Mouse (Mus musculus) forebrain, embryonic 14.5 days (tissue): Measurements from ENCODE around the gene Kif1c. TPM values are rescaled to one million over a fixed set of nuclear protein-coding genes. Genes with fewer than 3 reads are reported as not detected.

Source experiments
- ATAC-seq: fragments of 200-750 bp; cut with Nextera tagmentation; 2 replicates; pipeline ENCODE4 v1.8.0; 2017; ENCODE audit warnings: mild to moderate bottlenecking, moderate library complexity
- DNase-seq: peaks from one replicate; pipeline ENCODE4 v3.0.0-alpha.2; 2015; ENCODE audit warnings: low spot score
- H3K27ac ChIP-seq: fragments of 300-500 bp; sonication (generic); 2 replicates; pipeline ENCODE4 v1.5.1; 2014; ENCODE audit warnings: low read depth, mild to moderate bottlenecking, control low read depth, low read length, moderate library complexity
- H3K27me3 ChIP-seq: fragments of 300-500 bp; sonication (generic); replicated peaks from 2 replicates; pipeline ENCODE4 v1.6.1; 2014; ENCODE audit warnings: low read length, control low read depth, mixed read lengths; ENCODE audit not compliant: control insufficient read depth, insufficient read depth
- H3K36me3 ChIP-seq: fragments of 300-500 bp; sonication (generic); 2 replicates; pipeline ENCODE4 v1.6.1; 2014; ENCODE audit warnings: low read length, control low read depth; ENCODE audit not compliant: control insufficient read depth, insufficient read depth
- H3K4me1 ChIP-seq: fragments of 300-500 bp; sonication (generic); 2 replicates; pipeline ENCODE4 v1.6.1; 2014; ENCODE audit warnings: antibody characterized with exemption, low read length, control low read depth; ENCODE audit not compliant: control insufficient read depth, insufficient read depth
- H3K4me2 ChIP-seq: fragments of 300-500 bp; sonication (generic); 2 replicates; pipeline ENCODE4 v1.6.1; 2014; ENCODE audit warnings: mild to moderate bottlenecking, control low read depth, low read length
- H3K4me3 ChIP-seq: fragments of 300-500 bp; sonication (generic); 2 replicates; pipeline ENCODE4 v1.5.1; 2014; ENCODE audit warnings: low read depth, low read length, control low read depth
- H3K9ac ChIP-seq: fragments of 300-500 bp; sonication (generic); 2 replicates; pipeline ENCODE4 v1.6.1; 2014; ENCODE audit warnings: mild to moderate bottlenecking, low read length, control low read depth, moderate library complexity
- H3K9me3 ChIP-seq: fragments of 300-500 bp; sonication (generic); replicated peaks from 2 replicates; pipeline ENCODE4 v1.6.1; 2016; ENCODE audit warnings: low read length, control low read depth, mixed read lengths; ENCODE audit not compliant: control insufficient read depth
- WGBS: fragments of 180-500 bp; shearing (Covaris S2); extraction: QIAGEN DNeasy Blood & Tissue Kit; methylation state at CpG from one replicate; pipeline ENCODE4 v1.1.7; 2014; 5-methylcytosine and 5-hydroxymethylcytosine counted together
- polyA plus RNA-seq: library from polyadenylated mRNA; unstranded; fragments of >200 nt; fragmentation: Nextera tagmentation; extraction: Ambion mirVana; gene quantifications from 2 replicates; pipeline ENCODE4 v1.2.1, GENCODE M21; 2014

Kif1c gene
- polyA plus RNA-seq, 1 experiment from 2014 or later: 4.6 TPM

GRCm38 (mm10) chr11:70701221-70701955 is 1.0 kb downstream of the Kif1c start:
- no peaks in the 10 kb centered on the region for H3K9me3 ChIP-seq
- 14% methylated on average over 10 of the region's 10 CpGs for WGBS
- peak overlapping the region; percentile 80 for H3K4me2 ChIP-seq
- H3K4me1 ChIP-seq: peaks cover 12% of the 10 kb centered on the region
- H3K9ac ChIP-seq: peak overlapping the region; percentile 93
- ATAC-seq (no peak), DNase-seq (no peak)
- no peak overlapping the region for H3K27ac ChIP-seq
- H3K27me3 ChIP-seq: no peaks in the 10 kb centered on the region
- H3K4me3 ChIP-seq: peak overlapping the region; percentile 89
- peaks cover 30% of the 10 kb centered on the region for H3K36me3 ChIP-seq

DNA sequence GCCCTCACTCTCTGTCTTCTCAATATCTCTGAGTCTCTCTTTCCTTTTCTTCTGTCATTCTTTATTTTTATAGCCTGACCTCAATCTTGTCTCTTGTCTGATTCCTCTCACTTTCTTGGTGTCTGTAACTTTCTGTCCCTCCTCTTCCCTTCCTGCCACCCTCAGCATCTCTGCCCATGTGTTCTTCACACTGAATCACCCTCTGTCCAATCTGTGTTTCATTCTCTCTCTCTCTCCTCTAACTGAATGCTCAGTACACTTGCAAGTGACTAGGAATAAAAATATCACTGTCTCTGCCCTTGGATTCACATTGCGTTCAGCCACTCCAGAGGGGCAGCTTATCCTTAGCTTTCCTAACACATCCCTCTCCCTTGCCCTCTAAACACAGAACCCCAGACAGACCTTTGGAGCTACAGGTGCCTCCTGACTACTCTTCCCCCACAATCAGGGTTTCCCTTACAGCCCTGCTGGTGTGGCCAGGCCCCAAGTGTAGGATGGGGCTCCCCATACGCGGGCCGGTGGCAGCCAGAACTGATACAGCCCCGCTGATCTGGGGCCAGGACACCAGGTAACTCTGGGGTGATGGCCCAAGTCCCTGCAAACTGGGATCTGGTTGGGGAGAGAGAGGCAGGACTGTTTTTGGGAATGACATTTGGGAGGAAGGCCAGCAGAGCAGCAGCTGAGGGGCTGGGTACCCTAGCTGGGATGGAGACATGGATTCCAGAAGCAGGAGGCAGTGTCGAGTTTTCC is 1.8 kb downstream of the Kif1c start:
- DNase-seq (no peak), ATAC-seq (no peak)
- Histone ChIP-seq H3K4me1 (peaks cover 12% of the 10 kb centered on the region), H3K36me3 (peaks cover 38% of the 10 kb centered on the region), H3K4me2 (peak overlapping the region; percentile 80), H3K27me3 (no peaks in the 10 kb centered on the region), H3K9ac (peak overlapping the region; percentile 93; the same call in 1 of the 2 replicates), H3K9me3 (no peaks in the 10 kb centered on the region), H3K4me3 (no peak overlapping the region), H3K27ac (no peak overlapping the region)
- 81% methylated on average over 6 of the region's 6 CpGs for WGBS

GRCm38 (mm10) chr11:70702781-70703180 is 2.4 kb downstream of the Kif1c start:
- peaks cover 43% of the 10 kb centered on the region for H3K36me3 ChIP-seq
- no peak overlapping the region for H3K9ac ChIP-seq
- no peaks in the 10 kb centered on the region for H3K27me3 ChIP-seq
- no peaks in the 10 kb centered on the region for H3K9me3 ChIP-seq
- no peak overlapping the region for H3K4me2 ChIP-seq
- ATAC-seq (no peak), DNase-seq (no peak)
- no peak overlapping the region for H3K27ac ChIP-seq
- 77% methylated on average over 6 of the region's 6 CpGs for WGBS
- H3K4me1 ChIP-seq: peaks cover 12% of the 10 kb centered on the region
- no peak overlapping the region for H3K4me3 ChIP-seq

DNA sequence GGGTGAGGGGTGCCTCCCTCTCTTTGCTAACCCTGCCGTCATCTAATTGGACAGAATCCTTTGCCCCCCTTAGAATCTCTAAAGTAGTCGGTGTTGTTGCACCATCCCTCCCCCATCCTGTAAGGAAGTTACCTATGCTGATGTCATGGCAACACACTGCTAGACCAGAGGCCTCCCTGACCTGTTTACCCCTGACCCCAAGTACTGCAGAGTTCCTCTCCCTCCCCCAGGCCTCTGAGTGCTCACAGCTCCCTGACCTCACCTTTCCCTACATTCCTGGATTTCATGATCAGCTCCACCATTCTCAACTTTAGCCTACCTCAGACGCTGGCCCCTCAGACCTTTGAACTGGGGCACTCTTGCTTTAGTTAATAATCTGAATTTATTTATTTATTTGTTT is 5.8 kb downstream of the Kif1c start:
- Histone ChIP-seq H3K4me3 (no peak overlapping the region), H3K9me3 (no peaks in the 10 kb centered on the region), H3K4me2 (no peak overlapping the region), H3K4me1 (peaks cover 9% of the 10 kb centered on the region), H3K27me3 (no peaks in the 10 kb centered on the region), H3K36me3 (peaks cover 72% of the 10 kb centered on the region), H3K9ac (no peak overlapping the region), H3K27ac (no peak overlapping the region)
- WGBS: 88% methylated on average over 3 of the region's 3 CpGs
- ATAC-seq (no peak), DNase-seq (no peak)

DNA sequence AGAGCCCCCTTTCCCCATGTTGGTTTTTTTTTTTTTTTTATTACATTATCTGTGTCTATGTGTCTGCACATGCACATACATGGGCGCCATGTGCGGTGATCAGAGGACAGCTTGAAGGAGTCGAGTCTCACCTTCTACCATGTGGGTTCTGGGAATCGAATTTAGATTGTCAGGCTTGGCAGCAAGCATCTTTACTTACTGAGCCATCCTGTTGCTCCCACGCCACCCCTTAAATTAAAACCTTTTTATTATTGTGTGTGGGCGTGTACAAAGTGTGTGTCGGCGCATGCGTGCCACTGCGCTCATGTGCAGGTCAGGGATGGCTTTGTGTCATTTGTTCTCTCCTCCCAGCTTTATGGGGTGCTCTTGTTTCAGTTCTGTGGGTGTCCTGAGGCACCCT is 10.7 kb downstream of the Kif1c start:
- Histone ChIP-seq H3K27ac (no peak overlapping the region), H3K9ac (no peak overlapping the region), H3K4me1 (no peaks in the 10 kb centered on the region), H3K27me3 (no peaks in the 10 kb centered on the region), H3K36me3 (peaks cover 70% of the 10 kb centered on the region), H3K4me3 (no peak overlapping the region), H3K9me3 (no peaks in the 10 kb centered on the region), H3K4me2 (no peak overlapping the region)
- DNase-seq (no peak), ATAC-seq (no peak)
- WGBS: 94% methylated on average over 10 of the region's 10 CpGs

GRCm38 (mm10) chr11:70713222-70713621 is 12.9 kb downstream of the Kif1c start:
- 89% methylated on average over 6 of the region's 6 CpGs for WGBS
- DNase-seq (no peak), ATAC-seq (no peak)
- no peaks in the 10 kb centered on the region for H3K4me1 ChIP-seq
- H3K27me3 ChIP-seq: no peaks in the 10 kb centered on the region
- no peak overlapping the region for H3K4me3 ChIP-seq
- H3K9me3 ChIP-seq: no peaks in the 10 kb centered on the region
- no peak overlapping the region for H3K4me2 ChIP-seq
- H3K36me3 ChIP-seq: peaks cover 69% of the 10 kb centered on the region
- no peak overlapping the region for H3K9ac ChIP-seq
- no peak overlapping the region for H3K27ac ChIP-seq

DNA sequence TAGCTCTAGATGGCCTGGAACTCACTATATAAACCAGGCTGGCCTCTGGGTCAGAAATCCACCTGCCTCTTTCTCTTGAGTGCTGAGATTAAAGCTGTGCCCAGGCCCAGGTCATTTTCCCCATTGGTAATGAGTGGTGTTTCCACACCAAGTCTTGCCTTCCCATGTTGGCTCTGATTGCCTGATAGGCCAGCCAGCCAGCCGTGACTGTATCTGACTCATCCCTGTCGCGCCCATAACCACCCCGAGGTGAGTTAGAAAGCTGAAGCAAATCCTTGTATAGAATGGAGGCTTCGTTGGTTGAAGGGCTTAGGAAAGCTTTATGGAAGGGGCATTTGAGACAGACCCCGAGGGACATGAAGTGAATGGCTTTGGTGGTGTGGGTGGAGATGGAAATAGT is 15.5 kb downstream of the Kif1c start:
- H3K9me3 ChIP-seq: no peaks in the 10 kb centered on the region
- H3K4me3 ChIP-seq: no peak overlapping the region
- H3K27me3 ChIP-seq: no peaks in the 10 kb centered on the region
- H3K4me1 ChIP-seq: no peaks in the 10 kb centered on the region
- no peak overlapping the region for H3K4me2 ChIP-seq
- no peak overlapping the region for H3K9ac ChIP-seq
- no peak overlapping the region for H3K27ac ChIP-seq
- peaks cover 74% of the 10 kb centered on the region for H3K36me3 ChIP-seq
- ATAC-seq (no peak), DNase-seq (no peak)
- 88% methylated on average over 6 of the region's 6 CpGs for WGBS

DNA sequence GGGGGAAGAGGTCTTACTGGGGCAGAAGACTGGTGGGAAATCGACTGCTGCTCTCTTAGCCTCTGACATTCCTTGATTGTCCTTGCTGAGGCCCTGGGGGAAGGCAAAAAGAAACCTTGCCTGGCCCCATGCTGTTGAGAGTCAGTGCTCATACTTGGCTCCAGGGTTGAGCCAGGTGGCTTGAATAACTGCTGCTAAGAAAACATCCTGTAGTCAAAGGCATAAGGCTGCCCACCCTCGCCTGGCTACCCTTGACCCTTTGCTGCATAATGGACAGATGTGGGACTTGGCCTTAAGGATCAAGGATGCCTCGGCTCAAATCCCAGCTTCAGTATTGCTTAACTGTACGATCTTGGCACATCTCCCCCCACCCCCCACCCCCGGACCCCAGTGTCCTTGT is 18.1 kb downstream of the Kif1c start:
- 76% methylated on average over 5 of the region's 5 CpGs for WGBS
- no peak for DNase-seq
- H3K36me3 ChIP-seq: peaks cover 70% of the 10 kb centered on the region
- no peaks in the 10 kb centered on the region for H3K27me3 ChIP-seq
- no peak overlapping the region for H3K4me2 ChIP-seq
- no peaks in the 10 kb centered on the region for H3K9me3 ChIP-seq
- no peak overlapping the region for H3K9ac ChIP-seq
- ATAC-seq: no peak
- no peak overlapping the region for H3K4me3 ChIP-seq
- no peaks in the 10 kb centered on the region for H3K4me1 ChIP-seq
- H3K27ac ChIP-seq: no peak overlapping the region

DNA sequence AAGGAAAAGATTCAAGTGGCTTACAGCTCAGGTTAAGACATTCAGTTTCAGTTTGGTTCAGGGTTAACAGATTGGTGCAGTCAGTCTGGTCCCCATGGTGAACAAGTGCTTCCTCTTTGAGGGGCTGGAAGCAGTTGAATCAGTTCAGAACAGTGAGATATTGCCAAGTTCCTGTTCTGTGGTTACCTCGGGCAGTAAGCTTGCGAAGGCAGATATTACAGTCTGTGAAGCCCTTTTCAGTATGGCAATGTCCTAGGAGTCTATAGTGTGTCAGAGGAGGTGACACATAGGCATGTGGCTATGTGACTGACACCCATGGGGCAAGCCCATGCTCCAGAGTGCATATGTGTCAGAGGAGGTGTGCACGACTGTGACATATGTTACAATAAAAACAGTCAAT is 20.2 kb downstream of the Kif1c start:
- DNase-seq (no peak), ATAC-seq (no peak)
- no peak overlapping the region for H3K9ac ChIP-seq
- peaks cover 84% of the 10 kb centered on the region for H3K36me3 ChIP-seq
- no peaks in the 10 kb centered on the region for H3K9me3 ChIP-seq
- 90% methylated on average over 3 of the region's 3 CpGs for WGBS
- no peak overlapping the region for H3K4me2 ChIP-seq
- H3K4me3 ChIP-seq: no peak overlapping the region
- H3K27ac ChIP-seq: no peak overlapping the region
- no peaks in the 10 kb centered on the region for H3K4me1 ChIP-seq
- no peaks in the 10 kb centered on the region for H3K27me3 ChIP-seq
